Mouse (Mus musculus) spleen, postnatal 4 days (tissue): ENCODE data around the gene Olfr1079.
"Not testable (repeated sequence)": the region's sequence is repeated elsewhere in the genome, so short reads cannot be mapped to it uniquely, and the experiment has no call there.

Source experiments
- DNase-seq, 2 experiments: peaks; one replicate each; pipeline ENCODE4 v3.0.0; 2022; ENCODE audit warnings: low spot score in 2 of 2

Olfr1079 gene

DNA sequence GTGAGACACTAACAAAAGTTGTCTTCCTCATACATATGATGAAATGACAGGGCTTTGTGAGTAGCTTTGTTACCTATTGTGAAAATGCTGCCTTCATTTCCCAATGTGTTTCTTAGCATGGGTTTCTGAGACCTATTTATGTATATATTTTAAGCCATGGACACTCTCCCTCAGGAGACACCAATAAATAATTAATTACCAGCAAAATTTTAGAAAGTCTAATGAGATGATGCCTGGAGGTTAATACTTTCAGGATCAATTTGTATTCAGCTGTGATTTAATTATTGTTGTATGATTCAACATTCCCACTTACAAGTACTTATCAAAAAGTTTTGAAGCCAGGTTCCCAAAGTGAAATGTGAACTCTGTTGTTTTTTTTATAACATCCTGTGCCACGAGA lies at the start of gene Olfr1079:
Gene Olfr1079 (minus strand): TSS at position 101 of the 400 bp plus-strand sequence.
- DNase-seq = no peak

DNA sequence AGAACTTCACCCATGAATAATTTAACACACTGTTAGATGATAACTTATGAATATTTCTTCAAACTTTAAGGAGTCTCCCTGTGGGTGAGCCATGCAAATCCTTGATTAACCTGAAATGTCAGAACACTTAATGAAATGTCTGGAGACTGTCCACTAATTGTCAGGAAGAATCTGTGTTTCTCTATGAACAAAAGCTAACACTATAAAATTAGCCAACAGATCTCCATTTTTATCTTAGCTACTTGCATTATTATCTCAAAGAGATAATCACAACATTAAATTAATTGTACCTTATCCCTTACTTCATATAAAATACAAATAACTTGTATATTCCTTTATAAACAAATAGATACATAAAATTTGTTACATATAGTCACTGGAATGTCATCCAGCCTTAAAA lies 15.9 kb upstream of the Olfr1079 start, which contains the start of gene Olfr1080:
Gene Olfr1080 (minus strand): TSS at position 101 of the 400 bp plus-strand sequence.
- not testable (repeated sequence) for DNase-seq

DNA sequence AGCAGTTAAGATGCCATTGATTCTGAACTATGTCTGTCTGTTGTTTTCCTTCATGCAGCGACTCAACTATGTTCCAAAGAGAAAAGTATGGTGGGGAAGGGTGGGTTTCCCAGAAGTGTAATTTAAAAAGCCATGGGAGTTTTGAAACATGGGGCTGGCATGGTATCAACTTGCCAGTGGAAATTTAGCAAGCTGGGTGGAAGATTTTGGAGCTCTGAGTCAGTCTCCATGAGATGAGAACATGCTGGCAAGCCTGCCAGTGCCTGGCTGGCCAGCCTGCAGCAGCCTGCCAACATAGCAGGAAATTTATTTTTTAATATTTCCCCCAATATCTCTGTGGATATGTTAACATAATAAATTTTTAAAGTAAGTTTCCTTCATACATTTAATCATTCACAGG lies 11.3 kb downstream of the Olfr1079 start:
- no peak for DNase-seq

DNA sequence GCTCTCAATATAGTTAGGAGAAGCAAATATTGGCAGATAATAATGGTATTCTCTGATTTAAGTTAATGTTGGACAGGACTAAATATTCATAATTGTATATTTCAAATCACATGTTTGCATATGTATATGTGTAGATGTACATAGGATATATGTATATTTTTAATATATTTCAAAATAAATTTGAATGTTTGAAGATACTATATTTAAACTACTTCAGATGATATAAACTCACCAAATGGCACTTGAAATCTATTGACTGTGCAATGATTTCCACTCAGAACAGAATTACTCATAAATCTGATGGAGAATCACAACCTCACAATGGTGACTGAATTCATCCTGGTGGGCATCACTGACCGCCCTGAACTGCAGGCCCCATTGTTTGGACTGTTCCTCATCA lies 34.1 kb downstream of the Olfr1079 start, which contains the start of gene Olfr1076:
Gene Olfr1076 (plus strand): TSS at position 301 of the 400 bp plus-strand sequence.
- no peak for DNase-seq

DNA sequence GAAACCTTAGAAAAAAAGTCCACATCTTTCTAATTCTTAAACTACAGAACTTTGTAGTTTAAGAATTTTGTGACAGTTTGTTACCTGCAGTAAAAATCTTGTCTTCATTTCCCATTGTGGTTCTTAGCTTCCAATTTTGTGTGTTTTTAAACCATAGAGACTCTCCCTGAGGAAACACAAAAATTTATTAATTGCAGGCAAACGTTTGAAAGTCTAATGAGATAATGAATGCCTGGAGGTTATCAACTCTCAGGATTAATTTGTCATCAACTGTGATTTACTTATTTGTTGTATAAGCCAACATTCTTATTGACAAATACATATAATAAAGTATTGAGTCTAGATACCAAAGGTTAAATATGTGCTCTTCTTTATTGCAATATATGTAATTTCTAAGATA lies 55.0 kb downstream of the Olfr1079 start, which contains the start of gene Olfr228:
Gene Olfr228 (minus strand): TSS at position 101 of the 400 bp plus-strand sequence.
- no peak for DNase-seq
